Mouse (Mus musculus) kidney, adult 9 months (tissue): ENCODE data around the gene Nox4.

Experiments
- DNase-seq: peaks from one replicate; pipeline ENCODE4 v3.0.0; 2022

Gene Nox4

DNA sequence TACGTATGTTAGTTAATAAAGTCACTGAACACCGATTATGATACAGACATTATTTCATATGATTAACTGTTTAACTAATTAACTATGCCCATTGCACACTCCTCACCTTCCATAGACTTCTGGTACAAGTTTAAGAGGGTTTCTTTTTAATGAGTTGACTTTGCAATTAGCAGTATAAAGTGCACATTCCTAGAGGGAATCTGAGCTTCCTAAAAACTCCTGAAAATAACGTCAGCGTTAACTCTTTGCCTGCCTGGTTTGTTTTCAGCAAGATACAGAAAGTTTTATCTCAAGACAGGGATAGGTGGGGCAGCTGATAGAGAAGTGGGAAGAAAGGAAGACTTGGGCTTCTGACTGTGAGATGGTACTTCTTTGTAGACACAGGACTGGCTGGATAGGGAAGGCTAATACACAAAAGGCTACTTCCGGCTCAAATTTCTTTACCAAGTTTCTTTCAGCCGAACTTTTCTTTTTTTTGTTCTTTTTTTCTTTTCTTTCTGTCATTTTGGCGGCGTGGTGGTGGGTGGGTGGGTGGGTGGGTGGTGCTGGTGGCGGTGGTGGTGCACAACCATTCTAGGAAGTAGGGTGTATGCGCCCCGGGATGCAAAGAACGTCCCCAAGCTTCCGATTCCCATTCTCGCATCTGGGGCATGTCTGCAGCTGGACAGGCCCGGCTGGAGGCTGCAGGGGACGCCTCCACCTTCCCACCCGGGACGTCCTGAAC, at the start of gene Nox4:
Nox4 (plus strand) TSS at position 241 of the 724 bp plus-strand sequence.
- DNase-seq = peak; percentile 61

GRCm38 (mm10) chr7:87204751-87205150, 41.1 kb upstream of the Nox4 start:
- no peak for DNase-seq

DNA sequence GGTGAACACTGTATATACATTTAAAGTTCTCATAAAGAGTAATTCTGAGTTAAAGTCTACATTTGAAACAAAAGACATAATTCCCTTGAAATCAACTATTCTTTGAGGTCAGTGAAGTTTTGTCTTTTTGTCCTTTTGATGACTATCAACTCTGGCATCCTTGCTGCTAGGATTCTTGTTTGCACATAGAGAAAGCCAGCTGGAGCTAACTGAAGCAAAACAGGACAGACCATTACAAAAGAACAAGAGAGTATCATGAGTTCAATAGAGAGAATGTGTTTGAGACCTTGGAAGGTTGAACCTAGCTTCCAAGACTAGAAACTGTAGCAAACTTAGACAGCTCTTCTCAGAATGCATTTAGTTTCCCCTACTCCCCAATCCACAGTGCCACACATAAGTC, 24.2 kb upstream of the Nox4 start:
- DNase-seq = no peak

DNA sequence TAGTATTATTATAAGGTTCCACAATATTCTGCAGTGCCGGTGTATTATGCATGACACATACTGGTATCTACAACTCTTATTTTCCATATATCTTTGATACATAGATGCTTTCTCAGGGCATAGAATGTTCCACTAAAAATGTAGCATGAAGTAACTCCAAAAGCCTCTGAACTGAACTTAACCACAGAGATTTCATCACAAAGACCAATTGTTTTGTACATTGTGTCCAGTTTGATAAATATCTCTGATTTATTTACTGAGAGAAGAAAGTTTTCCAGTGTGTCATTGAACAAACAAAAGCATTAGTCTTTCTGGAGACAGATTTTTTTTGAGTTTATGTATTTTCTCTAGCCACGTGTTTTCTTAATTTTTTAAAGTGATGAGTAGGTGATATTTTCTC, 23.1 kb upstream of the Nox4 start:
- no peak for DNase-seq

- DNase-seq = peak; percentile 62
Observed at GRCm38 (mm10) chr7:87225617-87226016, 20.3 kb upstream of the Nox4 start.

DNA sequence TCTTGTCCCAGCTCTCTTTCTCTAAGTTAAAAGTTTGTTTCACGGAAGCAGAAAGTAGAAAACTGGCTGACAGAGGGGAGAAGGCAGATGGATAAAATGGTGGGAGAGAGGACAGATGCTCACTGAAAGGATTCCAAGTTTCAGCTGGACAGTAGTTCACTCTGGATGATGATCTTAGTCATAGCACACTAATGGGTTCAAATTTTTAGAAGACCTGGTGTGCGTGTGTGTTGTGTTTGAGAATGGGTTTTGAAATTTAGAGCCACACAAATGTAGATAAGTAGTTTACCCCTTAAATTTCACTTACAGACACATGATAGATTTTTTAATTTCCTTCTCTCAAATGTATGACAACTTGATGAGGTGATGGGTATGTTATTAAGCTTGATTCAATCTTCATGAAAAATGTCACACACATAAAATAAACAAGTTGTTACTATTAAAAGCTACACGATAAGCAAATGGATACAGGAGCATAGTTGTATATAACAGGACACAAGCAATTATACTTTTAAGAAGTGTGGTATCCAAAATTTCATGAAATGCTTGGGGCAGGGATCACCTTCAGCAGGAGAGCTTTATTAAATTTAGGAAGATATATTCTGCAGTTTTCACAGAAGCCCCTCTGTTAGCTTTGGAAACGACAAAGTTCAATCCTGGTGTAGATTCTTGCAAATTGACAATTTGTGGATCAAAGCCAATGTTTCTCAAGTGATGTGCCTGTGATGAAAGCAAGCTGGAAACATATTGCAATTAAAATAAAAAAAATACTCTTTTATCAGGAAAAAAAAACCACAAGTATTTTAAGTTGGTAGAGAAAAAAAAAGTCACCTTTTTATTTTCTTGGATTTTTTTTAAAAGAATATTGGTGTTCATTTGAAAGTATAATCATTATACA, 18.6 kb upstream of the Nox4 start:
- DNase-seq = no peak

DNA sequence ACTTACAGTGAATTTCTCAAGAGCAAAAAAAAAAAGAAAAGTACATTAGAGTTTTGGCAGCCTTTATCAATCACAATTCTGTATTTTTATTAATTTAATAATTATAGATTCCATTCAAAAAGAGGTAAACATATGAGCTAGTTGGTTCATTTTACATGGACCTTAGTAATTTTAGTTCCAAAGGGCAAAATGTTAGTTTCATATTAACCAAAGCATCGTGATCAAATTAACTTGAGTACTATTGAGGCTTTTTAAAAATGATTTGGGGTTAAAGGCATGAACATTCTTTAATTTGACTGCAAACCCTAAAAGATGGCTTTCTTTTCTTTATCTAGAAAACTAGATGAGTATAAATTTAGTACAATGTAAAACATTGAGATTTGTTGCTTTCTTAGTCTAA, 16.4 kb upstream of the Nox4 start:
- DNase-seq = peak; percentile 70

DNA sequence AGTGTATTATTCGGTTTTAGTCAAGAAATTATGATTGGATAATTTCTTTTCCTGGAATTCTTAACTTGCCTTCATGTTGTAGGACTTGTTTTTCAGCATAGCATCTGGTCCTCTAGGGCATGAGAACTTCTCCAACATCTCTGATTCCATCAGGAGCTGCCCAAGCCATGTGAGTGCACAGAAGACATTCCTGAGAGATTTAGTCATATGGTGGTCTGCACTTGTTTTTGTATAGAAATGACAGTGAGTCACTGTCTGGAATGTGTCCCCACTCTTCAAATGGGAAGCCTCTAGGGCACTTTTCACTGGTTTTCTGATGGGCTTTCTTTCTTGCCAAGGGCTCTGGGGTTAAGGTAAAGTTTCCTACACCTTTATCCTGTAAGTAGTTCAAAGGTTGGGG, 4.8 kb upstream of the Nox4 start:
- DNase-seq = no peak

DNA sequence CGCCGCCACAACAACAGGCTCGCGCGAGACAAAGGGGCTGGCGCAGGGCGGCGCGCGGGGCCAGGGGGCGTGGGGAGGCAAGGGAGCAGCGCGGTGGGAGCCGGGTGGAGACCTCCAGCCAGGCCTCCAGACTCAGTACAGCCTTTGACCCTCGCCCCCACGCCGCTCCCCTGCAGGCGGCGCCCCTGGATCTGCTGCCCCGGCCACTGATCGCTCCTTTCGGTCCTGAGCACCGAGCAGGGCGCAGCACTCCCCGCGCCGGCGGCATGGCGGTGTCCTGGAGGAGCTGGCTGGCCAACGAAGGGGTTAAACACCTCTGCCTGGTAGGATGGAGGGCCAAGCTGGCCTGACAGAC, 661 bp downstream of the Nox4 start:
- peak; percentile 82 for DNase-seq

DNA sequence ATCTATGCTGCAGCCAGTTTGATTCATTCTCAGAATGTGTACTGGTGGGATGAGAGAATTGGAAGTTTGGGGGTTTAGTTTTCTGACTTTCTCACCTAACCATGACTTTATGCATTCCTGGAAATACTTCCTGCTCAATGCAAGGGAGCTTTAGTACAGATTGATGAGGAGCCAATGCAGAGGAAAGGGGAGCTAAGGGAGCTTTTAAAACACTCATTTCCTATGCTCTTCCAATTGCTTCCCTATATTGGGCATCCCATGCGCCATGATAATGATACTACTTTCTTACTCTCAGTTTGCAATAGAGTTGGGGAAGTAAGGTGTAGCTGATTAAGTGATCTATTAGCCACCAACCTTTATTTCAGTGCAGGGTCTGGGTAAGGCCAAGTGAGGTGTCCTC, 1.0 kb downstream of the Nox4 start:
- DNase-seq = no peak

DNA sequence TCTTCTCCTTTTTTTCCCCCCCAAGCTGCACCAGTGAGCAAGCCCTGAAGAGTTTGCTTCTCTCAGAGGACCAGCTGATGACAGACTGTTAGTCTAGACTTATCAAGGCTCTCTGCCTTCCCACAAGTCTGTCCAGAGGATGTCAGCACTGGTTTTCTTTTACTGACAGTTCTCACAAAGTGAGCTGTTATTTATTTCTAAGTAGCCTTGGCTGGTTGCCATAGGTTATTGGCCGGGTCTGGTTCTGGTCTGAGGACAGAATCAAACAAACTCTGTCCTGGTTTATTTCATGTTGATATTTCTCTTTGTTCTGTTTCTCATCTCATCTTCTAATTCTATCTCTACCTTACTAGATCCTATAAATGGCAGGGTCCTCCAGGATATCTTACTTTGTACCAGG, 2.0 kb downstream of the Nox4 start:
- DNase-seq = peak; percentile 88

DNA sequence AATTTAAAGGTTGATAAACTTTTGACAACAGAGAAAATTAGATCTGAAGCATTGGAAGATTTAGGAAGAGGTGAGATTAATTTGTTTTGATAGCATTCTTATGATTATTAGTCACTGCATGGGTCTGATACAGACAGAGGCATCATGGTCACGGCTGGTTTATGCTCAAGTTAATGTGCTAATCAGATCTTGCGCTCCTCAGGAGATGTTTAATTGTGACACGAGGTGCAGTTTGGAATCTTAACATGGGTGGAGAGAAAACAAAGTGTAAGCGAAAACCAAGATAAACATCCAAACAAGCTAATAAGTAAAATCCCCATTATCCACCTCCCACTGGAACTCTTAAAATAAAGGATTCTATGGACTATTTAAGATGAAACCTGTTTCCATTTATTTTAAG, 6.2 kb downstream of the Nox4 start:
- peak; percentile 68 for DNase-seq

GRCm38 (mm10) chr7:87277225-87277624, 31.3 kb downstream of the Nox4 start:
- peak; percentile 67 for DNase-seq

GRCm38 (mm10) chr7:87303726-87304315, 57.9 kb downstream of the Nox4 start:
- no peak for DNase-seq

GRCm38 (mm10) chr7:87321571-87321970, 75.7 kb downstream of the Nox4 start:
- no peak for DNase-seq

GRCm38 (mm10) chr7:87322085-87322484, 76.2 kb downstream of the Nox4 start:
- DNase-seq = no peak

DNA sequence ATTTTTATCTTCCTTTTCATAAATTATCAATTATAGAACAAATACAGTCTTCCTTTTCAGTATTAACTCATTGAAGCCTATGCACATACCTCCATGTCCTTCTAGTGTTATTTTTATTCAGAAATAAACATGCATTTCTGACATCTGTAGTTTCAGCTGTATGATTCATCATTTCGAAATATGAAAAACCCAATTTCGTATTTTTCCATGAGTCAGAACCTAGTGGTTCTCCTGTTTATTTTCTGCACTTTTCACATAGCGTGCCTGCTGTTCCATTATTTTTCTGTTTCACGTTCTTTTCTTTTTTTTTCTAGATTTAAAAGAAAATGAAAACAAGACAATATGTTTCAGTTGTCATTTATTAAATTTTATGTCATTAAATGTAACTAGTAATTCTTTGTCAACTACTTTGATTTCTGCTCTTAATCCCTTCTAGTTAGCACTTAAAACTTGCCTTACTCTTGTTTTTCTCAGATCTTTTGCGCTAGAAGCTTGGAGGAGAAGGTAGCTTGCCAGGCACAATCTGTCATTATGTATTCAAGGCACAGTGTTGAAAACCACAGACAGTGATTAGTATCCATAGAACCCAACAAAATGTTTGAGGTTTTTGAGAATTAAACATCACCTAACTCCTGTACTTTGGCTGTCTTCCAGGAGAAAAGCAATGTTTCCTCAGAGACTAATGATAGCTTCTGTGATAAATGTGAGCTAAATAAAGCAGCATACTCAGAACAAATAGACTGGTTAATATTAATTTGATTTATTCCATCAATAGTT, 85.1 kb downstream of the Nox4 start:
- no peak for DNase-seq

DNA sequence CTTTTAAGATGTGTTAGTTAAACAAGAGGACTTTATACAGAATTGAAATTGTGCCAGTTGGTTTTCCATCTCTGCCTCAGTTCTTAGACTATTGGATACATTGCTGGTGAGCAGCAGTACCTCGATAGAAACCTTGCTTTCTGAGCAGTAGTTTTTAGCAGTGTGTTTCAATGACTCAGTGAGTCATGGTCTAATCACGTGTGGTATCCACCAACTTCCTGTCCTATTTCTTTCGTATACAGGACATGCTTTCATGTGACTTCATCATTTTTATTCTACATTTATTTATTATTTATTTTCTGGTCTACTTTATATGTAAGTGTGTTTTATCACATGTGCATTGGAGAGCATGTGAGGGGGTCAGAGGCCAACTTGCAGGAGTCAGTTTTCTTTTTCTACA, 99.7 kb downstream of the Nox4 start:
- DNase-seq = no peak

- DNase-seq = no peak
Observed at GRCm38 (mm10) chr7:87352818-87353217, 106.9 kb downstream of the Nox4 start.

- no peak for DNase-seq
Observed at GRCm38 (mm10) chr7:87367834-87368233, 121.9 kb downstream of the Nox4 start.

DNA sequence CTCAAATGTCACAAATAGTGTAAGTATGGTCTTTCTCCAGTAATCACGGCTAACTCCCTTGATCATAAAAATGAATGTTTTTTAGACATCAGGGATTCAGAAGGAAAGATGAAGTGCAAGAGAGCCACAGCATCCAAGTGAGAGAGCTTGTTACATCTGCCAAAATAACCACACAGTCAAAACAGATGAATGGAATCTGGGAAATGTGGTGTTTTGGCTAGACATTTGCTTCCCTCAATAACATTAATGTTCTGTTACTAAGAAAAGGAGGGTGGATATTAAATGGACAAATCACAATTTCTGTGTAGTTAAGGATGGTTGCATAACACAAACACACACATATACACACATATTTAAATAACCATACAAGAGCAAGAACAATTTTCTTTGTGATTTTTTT, 123.2 kb downstream of the Nox4 start:
- DNase-seq = no peak

DNA sequence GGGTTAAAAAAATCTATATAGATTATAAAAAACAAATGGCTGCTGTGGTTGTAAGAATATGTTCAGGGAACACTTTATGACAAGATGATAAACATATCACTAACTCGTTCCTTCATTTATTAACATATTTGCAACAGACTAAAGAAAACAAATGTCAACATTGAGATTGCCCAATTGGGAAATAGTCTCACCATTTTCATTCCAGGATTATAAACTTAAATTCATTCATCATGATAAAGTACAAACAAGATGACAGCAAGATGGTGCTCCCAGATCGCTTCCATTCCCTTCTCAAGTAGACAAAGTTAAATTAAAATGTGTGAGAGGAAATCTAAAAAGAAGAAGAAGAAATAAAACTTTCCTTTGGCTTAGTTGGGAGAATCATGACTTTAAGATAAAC, 124.9 kb downstream of the Nox4 start:
- DNase-seq = no peak

- peak; percentile 33 for DNase-seq
Observed at GRCm38 (mm10) chr7:87371316-87371715, 125.4 kb downstream of the Nox4 start.
